Mouse (Mus musculus) embryonic facial prominence, embryonic 11.5 days (tissue): ENCODE measurements around the gene Fgf15. TPM values are rescaled to one million over a fixed set of nuclear protein-coding genes. Genes with fewer than 3 reads are reported as not detected.

Experiments used
- ATAC-seq: fragments of 200-750 bp; cut with Nextera tagmentation; replicated peaks from 2 replicates; pipeline ENCODE4 v1.8.0; 2017; ENCODE audit warnings: low read depth; ENCODE audit not compliant: insufficient number of reproducible peaks, low FRiP score, low TSS enrichment
- DNase-seq: peaks from one replicate; pipeline ENCODE4 v3.0.0-alpha.2; 2015; ENCODE audit warnings: low spot score
- H3K27ac ChIP-seq: fragments of 300-500 bp; sonication (generic); replicated peaks from 2 replicates; pipeline ENCODE4 v1.5.1; 2014; ENCODE audit warnings: mild to moderate bottlenecking, low read depth, low read length, control low read depth
- H3K27me3 ChIP-seq: fragments of 300-500 bp; sonication (generic); 2 replicates; pipeline ENCODE4 v1.6.1; 2014; ENCODE audit warnings: mild to moderate bottlenecking, low read length, moderate library complexity, mixed read lengths; ENCODE audit not compliant: control insufficient read depth, insufficient read depth
- H3K36me3 ChIP-seq: fragments of 300-500 bp; sonication (generic); replicated peaks from 2 replicates; pipeline ENCODE4 v1.6.1; 2014; ENCODE audit warnings: low read depth, mild to moderate bottlenecking, low read length, moderate library complexity, mixed read lengths; ENCODE audit not compliant: control insufficient read depth, insufficient read depth
- H3K4me1 ChIP-seq: fragments of 300-500 bp; sonication (generic); 2 replicates; pipeline ENCODE4 v1.6.1; 2014; ENCODE audit warnings: low read length, mixed read lengths; ENCODE audit not compliant: control insufficient read depth, insufficient read depth
- H3K4me2 ChIP-seq: fragments of 300-500 bp; sonication (generic); 2 replicates; pipeline ENCODE4 v1.6.1; 2014; ENCODE audit warnings: low read depth, mild to moderate bottlenecking, control low read depth, low read length, moderate library complexity
- H3K4me3 ChIP-seq: fragments of 300-500 bp; sonication (generic); 2 replicates; pipeline ENCODE4 v1.5.1; 2014; ENCODE audit warnings: low read depth, low read length, control low read depth
- H3K9ac ChIP-seq: fragments of 300-500 bp; sonication (generic); replicated peaks from 2 replicates; pipeline ENCODE4 v1.6.1; 2014; ENCODE audit warnings: mild to moderate bottlenecking, control low read depth, low read length
- H3K9me3 ChIP-seq: fragments of 300-500 bp; sonication (generic); replicated peaks from 2 replicates; pipeline ENCODE4 v1.6.1; 2016; ENCODE audit warnings: mild to moderate bottlenecking, low read length, inconsistent platforms, mixed read lengths; ENCODE audit not compliant: control insufficient read depth
- WGBS: fragments of 180-500 bp; shearing (Covaris S2); extraction: QIAGEN DNeasy Blood & Tissue Kit; methylation state at CpG from one replicate; pipeline ENCODE4 v1.1.7; 2014; 5-methylcytosine and 5-hydroxymethylcytosine counted together
- polyA plus RNA-seq: library from polyadenylated mRNA; unstranded; fragments of >200 nt; fragmentation: Nextera tagmentation; extraction: Ambion mirVana; gene quantifications from 2 replicates; pipeline ENCODE4 v1.2.1, GENCODE M21; 2014

Gene Fgf15
- polyA plus RNA-seq, 1 experiment from 2014 or later = 29.1 TPM

- Histone ChIP-seq H3K4me3 (no peak overlapping the region), H3K27me3 (no peaks in the 10 kb centered on the region; the same call in 1 of the 2 replicates), H3K36me3 (no peaks in the 10 kb centered on the region), H3K4me2 (no peak overlapping the region), H3K9me3 (no peaks in the 10 kb centered on the region), H3K4me1 (no peaks in the 10 kb centered on the region), H3K9ac (no peak overlapping the region), H3K27ac (no peak overlapping the region)
- ATAC-seq = no peak
- peak; percentile 51 for DNase-seq
- 13% methylated on average over 8 of the region's 8 CpGs for WGBS
Measured at GRCm38 (mm10) chr7:144907793-144908192, 11.5 kb downstream of the Fgf15 start.

- no peaks in the 10 kb centered on the region; the same call in 1 of the 2 replicates for H3K27me3 ChIP-seq
- WGBS = 36% methylated on average over 7 of the region's 7 CpGs
- H3K9ac ChIP-seq = no peak overlapping the region
- H3K9me3 ChIP-seq = no peaks in the 10 kb centered on the region
- ATAC-seq (no peak), DNase-seq (no peak)
- H3K27ac ChIP-seq = no peak overlapping the region
- H3K4me1 ChIP-seq = no peaks in the 10 kb centered on the region
- no peak overlapping the region for H3K4me2 ChIP-seq
- H3K4me3 ChIP-seq = no peak overlapping the region
- no peaks in the 10 kb centered on the region for H3K36me3 ChIP-seq
Measured at GRCm38 (mm10) chr7:144908705-144909104, 12.4 kb downstream of the Fgf15 start.

- no peaks in the 10 kb centered on the region for H3K27me3 ChIP-seq
- H3K9ac ChIP-seq = no peak overlapping the region
- no peak for DNase-seq
- no peaks in the 10 kb centered on the region for H3K36me3 ChIP-seq
- no peaks in the 10 kb centered on the region; the same call in 1 of the 2 replicates for H3K4me1 ChIP-seq
- no peak for ATAC-seq
- H3K4me3 ChIP-seq = no peak overlapping the region
- no peaks in the 10 kb centered on the region for H3K9me3 ChIP-seq
- H3K4me2 ChIP-seq = no peak overlapping the region
- 82% methylated on average over 1 of the region's 1 CpGs for WGBS
- H3K27ac ChIP-seq = no peak overlapping the region
Measured at GRCm38 (mm10) chr7:144911121-144911520, 14.8 kb downstream of the Fgf15 start.

GRCm38 (mm10) chr7:144912897-144913296, 16.6 kb downstream of the Fgf15 start:
- Histone ChIP-seq H3K27me3 (no peaks in the 10 kb centered on the region), H3K4me1 (no peaks in the 10 kb centered on the region; the same call in none of the 2 replicates), H3K9ac (no peak overlapping the region), H3K36me3 (no peaks in the 10 kb centered on the region), H3K27ac (no peak overlapping the region), H3K4me2 (no peak overlapping the region), H3K9me3 (no peaks in the 10 kb centered on the region), H3K4me3 (no peak overlapping the region)
- ATAC-seq (no peak), DNase-seq (no peak)
- WGBS = 76% methylated on average over 4 of the region's 4 CpGs

- H3K9ac ChIP-seq = peak overlapping the region; percentile 70
- H3K9me3 ChIP-seq = no peaks in the 10 kb centered on the region
- peak overlapping the region; percentile 55 for H3K4me2 ChIP-seq
- H3K36me3 ChIP-seq = no peaks in the 10 kb centered on the region; the same call in 1 of the 2 replicates
- DNase-seq = no peak
- peak; percentile 93 for ATAC-seq
- peak overlapping the region; percentile 61 for H3K4me3 ChIP-seq
- H3K4me1 ChIP-seq = no peaks in the 10 kb centered on the region; the same call in none of the 2 replicates
- H3K27ac ChIP-seq = peak overlapping the region; percentile 32; the same call in 1 of the 2 replicates
- H3K27me3 ChIP-seq = no peaks in the 10 kb centered on the region
- 8% methylated on average over 17 of the region's 17 CpGs for WGBS
Measured at GRCm38 (mm10) chr7:144914296-144914947, 18.1 kb downstream of the Fgf15 start.

GRCm38 (mm10) chr7:144914948-144915750, 18.8 kb downstream of the Fgf15 start, which contains the start of gene LTO1:
Gene LTO1 (plus strand): TSS chr7:144915100.
- Histone ChIP-seq H3K9ac (peak within 1 kb of the TSS; percentile 70), H3K27me3 (no peaks in the 10 kb centered on the region), H3K27ac (peak within 1 kb of the TSS; percentile 32; the same call in 1 of the 2 replicates), H3K36me3 (no peaks in the 10 kb centered on the region; the same call in 1 of the 2 replicates), H3K4me1 (no peaks in the 10 kb centered on the region; the same call in none of the 2 replicates), H3K9me3 (no peaks in the 10 kb centered on the region), H3K4me2 (peak within 1 kb of the TSS; percentile 90), H3K4me3 (peak within 1 kb of the TSS; percentile 61)
- WGBS = under 1% methylated on average over 55 of the region's 55 CpGs
- peak; percentile 95 for DNase-seq
- ATAC-seq = peak; percentile 89

- H3K4me3 ChIP-seq = no peak overlapping the region
- H3K36me3 ChIP-seq = no peaks in the 10 kb centered on the region; the same call in 1 of the 2 replicates
- no peak overlapping the region for H3K4me2 ChIP-seq
- ATAC-seq (no peak), DNase-seq (no peak)
- H3K4me1 ChIP-seq = no peaks in the 10 kb centered on the region; the same call in none of the 2 replicates
- H3K27me3 ChIP-seq = no peaks in the 10 kb centered on the region
- H3K27ac ChIP-seq = no peak overlapping the region
- no peaks in the 10 kb centered on the region for H3K9me3 ChIP-seq
- 81% methylated on average over 1 of the region's 1 CpGs for WGBS
- H3K9ac ChIP-seq = no peak overlapping the region
Measured at GRCm38 (mm10) chr7:144918823-144919222, 22.5 kb downstream of the Fgf15 start.
